8 mouse cellular contexts compared by ENCODE assay signal in genomic region chr4:128855613-128856040, GRCm38 (mm10). TPM values are rescaled to one million over a fixed set of nuclear protein-coding genes. Genes with fewer than 3 reads are reported as not detected.
DNase-seq lines count a peak whose midpoint lies in the region; TF ChIP-seq lines count a peak whose summit lies in the region.
"Had no signal": no experiment of that assay in that cellular context is flagged by ENCODE, and none has a peak within 500 bp of the region (broad histone marks: within the 10 kb centered on the region; RNA-seq: fewer than 3 reads in every experiment).

No protein-coding gene starts in this region.

- H3K27ac ChIP-seq in thymus, adult 2 months (ENCODE audit: control insufficient read depth, insufficient read depth, low read length), result no peak overlapping the region

- H3K4me3 ChIP-seq in erythroblast, embryonic 14.5 days (replicated peaks), result peak overlapping the region; percentile 41
- no peak overlapping the region for H3K4me3 ChIP-seq in thymus, adult 2 months (ENCODE audit: control insufficient read depth, insufficient read depth, low read length)
- H3K4me3 ChIP-seq: myocyte had no signal

- peaks cover 7% of the 10 kb centered on the region for H3K36me3 ChIP-seq in erythroblast, embryonic 14.5 days (ENCODE audit: control insufficient read depth)
- H3K36me3 ChIP-seq in thymus, adult 2 months (ENCODE audit: control insufficient read depth, insufficient read depth, low read length), result no peaks in the 10 kb centered on the region

- no peak for TF ChIP-seq CTCF in thymus, adult 2 months (IDR thresholded peaks at IDR 0.05; ENCODE audit: borderline replicate concordance, control insufficient read depth, extremely low read depth, insufficient read depth, low read length, poor library complexity)

- WGBS in thymus, adult 2 months, result 89% methylated on average over 4 of the region's 4 CpGs

- no peak for TF ChIP-seq POLR2A in thymus, adult 2 months (IDR thresholded peaks at IDR 0.05; ENCODE audit: control insufficient read depth, extremely low read depth, insufficient read depth, low read length, poor library complexity)

- H3K4me1 ChIP-seq in erythroblast, embryonic 14.5 days (ENCODE audit: control insufficient read depth), result peaks cover 64% of the 10 kb centered on the region
- no peaks in the 10 kb centered on the region for H3K4me1 ChIP-seq in thymus, adult 2 months (replicated peaks; ENCODE audit: control insufficient read depth, insufficient read depth, low read length)

- H3K9me3 ChIP-seq in erythroblast, embryonic 14.5 days (ENCODE audit: control insufficient read depth, low read length), result peaks cover 11% of the 10 kb centered on the region

- H3K27me3 ChIP-seq in erythroblast, embryonic 14.5 days (ENCODE audit: control insufficient read depth), result no peaks in the 10 kb centered on the region; the same call in 1 of the 2 replicates
- no peaks in the 10 kb centered on the region for H3K27me3 ChIP-seq in thymus, adult 2 months (ENCODE audit: control insufficient read depth, insufficient read depth, low read length)

- DNase-seq in adrenal gland, postnatal 10 days, result peak; percentile 87
- DNase-seq in kidney, adult 9 months, result peak; percentile 89
- DNase-seq in lung, postnatal 25 days (ENCODE audit: low spot score), result peak; percentile 80
- DNase-seq in layer of hippocampus, adult 11-12 months (ENCODE audit: low spot score), result no peak
- no peak for DNase-seq in frontal cortex, postnatal 14 days (ENCODE audit: low spot score in 2 of 2)
- DNase-seq in thymus, adult 2 months, result no peak

RNA-seq across cellular contexts. Expression of gene Trim62, which starts 27.8 kb away (rescaled TPM):
- 10 to 100 TPM; 10.6 to 11.5 TPM for total RNA-seq in adrenal gland, postnatal 10 days (2021)
- polyA plus RNA-seq in erythroblast, embryonic 14.5 days (2012), result not detected in 2 replicates
- 7.3 and 10.0 TPM in 2 replicates for polyA plus RNA-seq in thymus, adult 2 months (2012; rRNA removed)

RNA-seq across cellular contexts. Expression of gene Zfp362, which starts 49.8 kb away (rescaled TPM):
- 10 to 100 TPM; 33.7 to 36.5 TPM for total RNA-seq in adrenal gland, postnatal 10 days (2021)
- polyA plus RNA-seq in erythroblast, embryonic 14.5 days (2012), result 6.5 and 6.7 TPM in 2 replicates
- polyA plus RNA-seq in thymus, adult 2 months (2012; rRNA removed), result 105 and 145 TPM in 2 replicates

Comparison
In these comparisons a context has a peak if more than half of its experiments do, and no peak if none do; other contexts are left out.
1. DNase-seq: peak in adrenal gland, postnatal 10 days (single experiment), kidney, adult 9 months (single experiment) and lung, postnatal 25 days (single experiment); none in layer of hippocampus, adult 11-12 months (single experiment), frontal cortex, postnatal 14 days (0 of 2) and thymus, adult 2 months (single experiment).
2. RNA of gene Zfp362, which starts 49.8 kb away (polyA plus RNA-seq): 105 to 145 TPM in thymus, adult 2 months; 6.5 to 6.7 TPM in erythroblast, embryonic 14.5 days; every median in the first group is over 10 times any median in the second.